Mouse (Mus musculus) urinary bladder, postnatal 25 days (tissue): ENCODE results near the gene Cited4.

Experiments
- DNase-seq: peaks from one replicate; pipeline ENCODE4 v3.0.0; 2022; ENCODE audit warnings: low spot score

Cited4 gene

DNA sequence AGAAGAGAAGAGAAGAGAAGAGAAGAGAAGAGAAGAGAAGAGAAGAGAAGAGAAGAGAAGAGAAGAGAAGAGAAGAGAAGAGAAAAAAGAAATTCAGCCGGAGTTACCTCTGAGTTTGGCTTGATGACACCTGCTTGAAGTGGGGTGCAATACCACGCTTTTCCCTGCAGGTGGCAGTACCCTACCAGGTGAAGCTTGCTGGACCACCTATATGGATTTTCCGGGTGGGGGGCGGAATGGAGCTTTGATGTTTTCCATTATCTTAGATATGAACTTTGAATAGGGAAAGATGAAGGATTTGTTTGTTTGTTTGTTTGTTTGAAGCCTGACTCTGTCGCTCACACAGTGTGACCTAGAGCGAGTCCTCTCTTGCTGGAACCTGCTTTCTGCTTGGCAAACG, 14.6 kb downstream of the Cited4 start:
- peak; percentile 27 for DNase-seq

- DNase-seq = peak; percentile 30
Observed at GRCm38 (mm10) chr4:120682168-120682567, 15.8 kb downstream of the Cited4 start.

DNA sequence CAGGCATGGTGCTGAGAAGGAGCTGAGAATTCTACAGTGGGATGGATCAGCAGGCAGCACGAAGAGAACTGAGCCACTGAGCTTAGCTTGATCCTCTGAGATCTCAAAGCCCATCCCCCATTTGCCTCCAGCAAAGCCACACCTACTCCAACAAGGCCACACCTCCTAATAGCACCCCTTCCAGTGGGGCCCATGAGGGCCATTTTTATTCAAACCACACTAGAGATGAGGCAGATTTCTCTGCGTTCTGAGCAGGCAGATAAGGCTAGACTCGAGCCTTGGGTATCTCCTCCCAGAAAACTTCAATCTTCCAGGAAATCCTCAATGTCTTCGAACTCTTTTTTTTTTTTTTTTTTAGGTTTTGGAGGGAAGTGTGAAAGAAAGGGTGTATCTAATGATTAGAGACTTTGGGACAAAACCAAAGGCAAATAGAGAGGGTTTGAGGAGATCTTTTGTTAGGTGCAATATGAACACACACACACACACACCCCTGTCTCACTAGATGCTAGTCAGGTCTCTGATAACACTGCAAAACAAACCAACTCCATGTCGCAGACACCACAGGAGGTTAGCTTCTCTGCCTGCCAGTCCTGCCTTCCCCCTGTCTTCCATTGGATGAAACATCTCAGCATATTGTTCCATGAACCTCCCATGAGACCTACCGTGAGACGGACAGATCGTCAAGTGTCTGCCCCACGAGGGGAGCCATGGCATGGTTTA, 17.1 kb downstream of the Cited4 start:
- no peak for DNase-seq

DNA sequence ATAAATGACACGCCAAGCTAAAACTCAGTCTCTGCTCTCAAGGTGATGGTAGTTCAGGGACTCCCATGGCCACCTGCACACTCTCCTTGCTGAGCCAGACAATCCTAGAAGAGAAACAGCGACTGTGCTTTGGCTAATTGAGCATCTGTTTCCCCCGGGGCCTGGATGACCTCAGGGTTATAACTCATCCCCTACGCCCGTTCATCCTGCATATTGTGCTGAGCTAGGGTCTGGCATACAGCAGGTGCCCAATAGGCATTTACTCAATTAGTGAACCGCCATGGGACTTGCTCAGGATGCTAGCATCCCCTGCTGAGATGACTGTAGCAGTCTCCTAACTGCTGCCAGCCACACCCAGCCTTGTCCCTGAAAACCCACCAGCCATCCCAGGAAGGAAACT, 20.9 kb downstream of the Cited4 start:
- no peak for DNase-seq

DNA sequence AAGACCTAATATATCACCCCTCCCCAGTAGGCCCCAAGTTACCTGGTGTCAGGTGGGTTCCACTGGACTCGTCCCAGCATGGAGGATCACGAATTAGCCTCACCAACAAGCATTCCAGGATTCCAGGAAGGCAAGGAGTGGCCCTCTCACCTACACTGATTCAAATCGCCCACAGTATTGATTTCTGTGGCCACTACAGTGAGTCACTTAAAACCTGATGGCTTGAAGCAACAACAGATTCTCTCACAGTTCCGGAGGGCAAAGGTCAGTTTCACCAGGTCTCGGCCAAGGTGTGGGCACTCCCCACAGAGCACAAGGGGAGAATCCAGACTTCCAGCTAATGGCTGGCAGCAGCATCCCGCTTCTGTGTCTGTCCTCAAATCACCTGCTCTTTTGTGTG, 22.9 kb downstream of the Cited4 start:
- no peak for DNase-seq

- DNase-seq = peak; percentile 35
Observed at GRCm38 (mm10) chr4:120692717-120693116, 26.3 kb downstream of the Cited4 start.

GRCm38 (mm10) chr4:120697353-120697752, 31.0 kb downstream of the Cited4 start:
- DNase-seq = no peak

DNA sequence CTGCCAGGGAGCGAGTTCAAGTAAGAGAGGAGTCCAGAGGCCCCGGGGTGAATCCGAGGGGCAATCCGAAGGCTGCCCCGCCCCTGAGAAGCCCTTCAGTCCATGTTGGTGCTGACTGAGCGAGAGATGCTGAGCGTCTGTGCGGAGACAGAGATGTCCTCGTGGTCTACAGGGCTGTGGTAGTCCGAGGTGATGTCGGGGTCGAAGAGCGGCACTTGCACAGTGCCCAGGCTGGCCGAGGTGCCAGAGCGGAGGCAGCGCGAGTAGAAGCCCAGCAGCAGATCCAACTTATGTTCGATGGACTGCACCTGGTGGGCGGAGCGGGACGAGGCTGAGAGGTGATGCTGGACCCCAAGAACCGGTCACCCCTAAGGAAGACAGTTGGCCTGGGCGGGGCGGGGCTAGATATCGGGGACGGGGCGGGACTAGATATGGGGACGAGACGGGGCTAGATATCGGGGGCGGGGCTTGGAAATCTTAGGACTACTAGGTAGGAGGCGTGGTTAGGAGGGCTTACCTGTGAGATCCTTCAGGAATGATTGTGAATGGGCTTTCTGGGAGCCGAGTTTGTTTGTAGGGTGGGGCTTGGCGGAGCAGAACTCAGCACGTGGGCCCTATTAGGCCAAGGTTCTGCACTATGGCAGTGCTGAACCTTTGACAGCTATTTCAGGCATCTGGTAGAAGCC, 31.6 kb downstream of the Cited4 start:
- DNase-seq = no peak

GRCm38 (mm10) chr4:120701180-120701579, 34.8 kb downstream of the Cited4 start:
- no peak for DNase-seq

- DNase-seq = no peak
Observed at GRCm38 (mm10) chr4:120702056-120702455, 35.7 kb downstream of the Cited4 start.

- DNase-seq = no peak
Observed at GRCm38 (mm10) chr4:120702511-120702910, 36.1 kb downstream of the Cited4 start.

- no peak for DNase-seq
Observed at GRCm38 (mm10) chr4:120712236-120712635, 45.9 kb downstream of the Cited4 start.

GRCm38 (mm10) chr4:120713021-120713420, 46.6 kb downstream of the Cited4 start:
- no peak for DNase-seq

DNA sequence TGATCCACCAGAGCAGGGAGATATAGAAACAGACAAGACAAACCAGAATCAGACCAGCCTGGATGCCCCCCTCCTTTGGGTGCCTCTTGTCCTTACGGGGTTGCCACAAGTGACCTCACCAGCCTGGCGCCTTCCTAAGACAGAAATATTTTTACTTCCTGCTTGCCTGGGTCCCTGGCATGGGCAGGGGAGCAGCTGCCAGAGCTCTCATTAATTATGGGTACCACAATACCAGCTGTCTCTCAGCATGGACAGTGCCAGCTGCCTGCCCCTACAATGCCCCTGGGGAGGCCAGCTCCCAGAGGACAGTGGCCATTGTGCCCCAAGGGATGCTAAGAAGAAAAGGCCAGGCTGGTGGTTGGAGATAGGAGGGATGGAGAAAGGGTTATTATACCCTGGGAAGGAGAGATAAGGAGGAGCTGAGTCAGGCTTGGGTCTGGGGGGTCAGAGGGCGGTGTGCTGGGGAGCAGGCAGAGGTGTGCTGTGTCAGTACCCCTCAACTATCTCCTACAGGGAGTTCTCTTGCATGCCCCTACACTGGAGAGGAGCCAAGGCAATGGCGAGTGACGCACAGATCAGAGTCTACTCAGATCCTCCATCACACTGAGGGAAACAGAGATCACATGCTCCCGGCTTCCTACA, 47.6 kb downstream of the Cited4 start:
- no peak for DNase-seq

GRCm38 (mm10) chr4:120716141-120716571, 49.8 kb downstream of the Cited4 start:
- DNase-seq = peak; percentile 50

- DNase-seq = no peak
Observed at GRCm38 (mm10) chr4:120716765-120717164, 50.4 kb downstream of the Cited4 start.
